Mouse (Mus musculus) stomach, postnatal 0 days (tissue): ENCODE measurements around the gene Use1.
A peak's percentile ranks its signal among the peaks of the same experiment; 100 is the strongest.

Experiments used
- CTCF ChIP-seq: IDR thresholded peaks from 2 replicates; pipeline ENCODE4 v1.5.1; 2016; ENCODE audit warnings: antibody characterized with exemption, low read depth, mild to moderate bottlenecking, moderate library complexity
- EP300 ChIP-seq: optimal IDR thresholded peaks from 2 replicates; pipeline ENCODE3; 2016; ENCODE audit warnings: antibody characterized with exemption

DNA sequence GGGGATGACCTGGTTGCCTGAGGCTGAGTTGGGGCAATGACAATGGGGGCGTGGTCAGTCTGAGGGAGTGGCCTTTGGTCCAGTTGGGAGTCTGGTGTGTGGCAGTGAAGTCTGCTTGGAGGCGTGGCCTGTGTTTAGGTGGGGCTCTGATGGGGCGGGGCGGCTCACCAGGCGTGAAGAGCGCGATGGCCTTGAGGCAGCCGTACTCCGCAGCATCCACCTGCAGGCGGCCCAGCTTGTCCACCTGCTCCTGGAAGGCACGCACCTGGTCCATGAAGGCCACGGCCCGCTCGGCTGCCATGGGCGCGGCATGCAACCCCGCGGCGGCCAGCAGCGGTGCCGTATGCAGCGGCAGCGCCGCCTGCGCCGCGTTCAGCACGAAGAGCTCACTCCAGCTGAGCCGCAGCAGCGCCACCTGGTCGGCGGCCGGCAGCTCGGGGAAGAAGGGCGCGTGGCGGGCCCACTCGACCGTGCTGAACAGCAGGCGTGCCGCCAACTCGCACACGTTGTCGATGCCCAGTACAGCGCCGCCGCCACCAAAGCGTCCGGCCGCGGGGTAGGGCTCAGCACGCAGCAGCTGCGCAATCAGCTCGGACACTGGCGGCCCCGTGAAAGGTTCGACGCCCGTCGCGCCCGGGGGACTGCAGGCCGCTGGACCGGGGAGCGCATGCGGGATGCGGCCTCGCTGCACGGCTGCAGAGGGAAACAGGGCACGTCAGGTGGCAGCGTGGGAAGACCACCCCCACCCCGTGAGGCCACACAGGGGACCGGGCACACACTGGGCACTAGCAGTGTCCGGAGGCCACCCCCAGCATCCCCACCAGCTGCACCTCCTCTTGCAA is 9.2 kb downstream of the Use1 start:
- TF ChIP-seq CTCF = peak; percentile 55
- no peak for TF ChIP-seq EP300
